Mouse (Mus musculus) lung, postnatal 0 days (tissue): ENCODE measurements around the gene Cldn7.

Experiments
- CTCF ChIP-seq: IDR thresholded peaks from 2 replicates; pipeline ENCODE4 v1.5.1; 2016; ENCODE audit warnings: antibody characterized with exemption, mild to moderate bottlenecking
- EP300 ChIP-seq: IDR thresholded peaks from 2 replicates; pipeline ENCODE4 v1.6.1; 2016; ENCODE audit warnings: antibody characterized with exemption, mild to moderate bottlenecking, control low read depth

- TF ChIP-seq CTCF (no peak), EP300 (no peak)
Measured at GRCm38 (mm10) chr11:69970775-69971174, 6.2 kb downstream of the Cldn7 start.
